9 mouse cellular contexts compared by ENCODE assay signal in the genomic region with DNA sequence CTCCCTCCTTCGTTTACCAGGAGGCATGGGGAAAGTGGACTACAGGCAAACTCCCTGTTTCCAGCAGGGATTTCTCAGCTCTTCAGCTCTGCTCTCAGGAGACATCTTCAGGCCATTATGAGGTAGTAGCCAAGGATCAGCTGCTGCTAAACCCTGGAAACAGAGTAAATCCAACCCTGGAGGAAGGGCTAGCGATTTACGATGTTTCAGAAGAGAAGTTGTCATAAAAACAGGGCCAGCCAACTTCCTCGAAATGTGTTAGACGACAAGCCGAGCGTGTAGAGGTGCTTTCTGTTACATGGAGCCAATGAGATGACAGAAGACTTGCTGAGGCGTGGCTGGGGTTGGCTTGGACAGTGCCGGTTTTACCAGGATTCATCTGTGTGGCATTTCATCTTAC. TPM values are rescaled to one million over a fixed set of nuclear protein-coding genes. Genes with fewer than 3 reads are reported as not detected.
DNase-seq lines count a peak whose midpoint lies in the region; ATAC-seq and TF ChIP-seq lines count a peak whose summit lies in the region.
"Had no signal": no experiment of that assay in that cellular context is flagged by ENCODE, and none has a peak within 500 bp of the region (broad histone marks: within the 10 kb centered on the region; RNA-seq: fewer than 3 reads in every experiment).

No protein-coding gene starts in this region.

- TF ChIP-seq CTCF in gastrocnemius, adult 2 months (IDR thresholded peaks at IDR 0.05): peak; percentile 58

- peak overlapping the region; percentile 48 for H3K4me3 ChIP-seq in gastrocnemius, adult 2 months
- no peak overlapping the region for H3K4me3 ChIP-seq in intestine, embryonic 14.5 days (ENCODE audit: low read depth, low read length)
- H3K4me3 ChIP-seq: embryonic facial prominence, embryonic 13.5 days had no signal

- H3K36me3 ChIP-seq in intestine, embryonic 14.5 days (ENCODE audit: control insufficient read depth, insufficient read depth, low read length): no peaks in the 10 kb centered on the region
- H3K36me3 ChIP-seq: embryonic facial prominence, embryonic 13.5 days had no signal

- H3K27ac ChIP-seq in gastrocnemius, adult 2 months: no peak overlapping the region
- H3K27ac ChIP-seq in intestine, embryonic 14.5 days (ENCODE audit: low read depth): no peak overlapping the region
- H3K27ac ChIP-seq: embryonic facial prominence, embryonic 13.5 days had no signal

- no peak overlapping the region for H3K9ac ChIP-seq in intestine, embryonic 14.5 days (ENCODE audit: low read length)
- H3K9ac ChIP-seq: embryonic facial prominence, embryonic 13.5 days had no signal

- intact Hi-C loops in gastrocnemius, adult 2 months (cut with DNase I): loop anchor here (5.0 kb wide), 1 partner anchor 155 kb away; no protein-coding TSS in a partner anchor
- intact Hi-C loops in gastrocnemius, postnatal 36 days (cut with DNase I): no loop called here

- no peaks in the 10 kb centered on the region for H3K27me3 ChIP-seq in intestine, embryonic 14.5 days (replicated peaks; ENCODE audit: control insufficient read depth, insufficient read depth, low read length)

- peak; percentile 78 for ATAC-seq in CD4-positive, CD25-positive, alpha-beta regulatory T cell, adult 4 months
- ATAC-seq in intestine, embryonic 14.5 days (replicated peaks; ENCODE audit: low FRiP score, low TSS enrichment, low read depth): no peak

- H3K4me1 ChIP-seq in intestine, embryonic 14.5 days (replicated peaks; ENCODE audit: control insufficient read depth, insufficient read depth, low read length): no peaks in the 10 kb centered on the region; the same call in 1 of the 2 replicates

- peak overlapping the region; percentile 9; the same call in 1 of the 2 replicates for H3K4me2 ChIP-seq in intestine, embryonic 14.5 days (ENCODE audit: low read length)
- H3K4me2 ChIP-seq: embryonic facial prominence, embryonic 13.5 days had no signal

- no peaks in the 10 kb centered on the region for H3K9me3 ChIP-seq in intestine, embryonic 14.5 days (ENCODE audit: control insufficient read depth, low read length)
- H3K9me3 ChIP-seq: embryonic facial prominence, embryonic 13.5 days had no signal

- 36% methylated on average over 9 of the region's 9 CpGs for WGBS in intestine, embryonic 14.5 days

- DNase-seq in gastrocnemius, adult 2 months: no peak
- DNase-seq in gastrocnemius, postnatal 36 days: no peak
- DNase-seq in intestine, embryonic 14.5 days (ENCODE audit: low spot score): no peak
- DNase-seq in lung, postnatal 10 days: peak; percentile 66
- DNase-seq in cerebellum, adult 9-10 months: no peak
- DNase-seq in adrenal gland, postnatal 36 days: no peak
- DNase-seq in ovary, postnatal 36 days (ENCODE audit: low spot score): no peak

RNA-seq across cellular contexts. Expression of a gene that starts 19.7 kb away (rescaled TPM):
- total RNA-seq in gastrocnemius, adult 2 months (2021): 1 to 10 TPM; 7.9 to 8.5 TPM
- total RNA-seq in gastrocnemius, postnatal 36 days (2021): 1 to 10 TPM; 6.8 to 9.1 TPM
- 100 to 1,000 TPM; 105 to 118 TPM for polyA plus RNA-seq in CD4-positive, CD25-positive, alpha-beta regulatory T cell, adult 4 months (2017; shearing (Covaris generic))
- 14.8 and 15.0 TPM in 2 replicates for polyA plus RNA-seq in intestine, embryonic 14.5 days (2014; fragmentation: Nextera tagmentation; extraction: Ambion mirVana)
- 10 to 100 TPM; 15.4 to 15.5 TPM for total RNA-seq in adrenal gland, postnatal 36 days (2021)
